Mouse (Mus musculus): Measurements from ENCODE around the gene Slc28a1. TPM values are rescaled to one million over a fixed set of nuclear protein-coding genes. Genes with fewer than 3 reads are reported as not detected.

Slc28a1 gene
- polyA plus RNA-seq, 1 experiment from 2014 or later = not detected

GRCm38 (mm10) chr7:81208944-81209343, 94.3 kb downstream of the Slc28a1 start:
- 17% methylated on average over 6 of the region's 6 CpGs for WGBS
- Histone ChIP-seq H3K36me3 (ENCODE audit: poor library complexity, severe bottlenecking) (no peaks in the 10 kb centered on the region), H3K4me1 (peaks cover 20% of the 10 kb centered on the region), H3K9me3 (replicated peaks) (no peaks in the 10 kb centered on the region), H3K27ac (no peak overlapping the region), H3K27me3 (peaks cover 48% of the 10 kb centered on the region), H3K4me3 (no peak overlapping the region), H3K4me2 (no peak overlapping the region), H3K9ac (no peak overlapping the region)
- ATAC-seq = no peak

- H3K27ac ChIP-seq = no peak overlapping the region
- H3K4me1 ChIP-seq = peaks cover 23% of the 10 kb centered on the region
- peaks cover 60% of the 10 kb centered on the region for H3K27me3 ChIP-seq
- WGBS = 44% methylated on average over 12 of the region's 12 CpGs
- no peak overlapping the region for H3K4me2 ChIP-seq
- no peak overlapping the region for H3K9ac ChIP-seq
- no peak for ATAC-seq
- no peaks in the 10 kb centered on the region for H3K9me3 ChIP-seq (replicated peaks)
- H3K4me3 ChIP-seq = no peak overlapping the region
- H3K36me3 ChIP-seq (ENCODE audit: poor library complexity, severe bottlenecking) = no peaks in the 10 kb centered on the region
These were observed 95.5 kb downstream of the Slc28a1 start for GRCm38 (mm10) chr7:81209979-81210685.

- H3K36me3 ChIP-seq (ENCODE audit: poor library complexity, severe bottlenecking) = no peaks in the 10 kb centered on the region
- H3K4me3 ChIP-seq = peak overlapping the region; percentile 42; the same call in 1 of the 2 replicates
- peak overlapping the region; percentile 64 for H3K4me2 ChIP-seq
- no peak overlapping the region for H3K9ac ChIP-seq
- peaks cover 76% of the 10 kb centered on the region for H3K27me3 ChIP-seq
- 3% methylated on average over 8 of the region's 8 CpGs for WGBS
- no peaks in the 10 kb centered on the region for H3K9me3 ChIP-seq (replicated peaks)
- no peak overlapping the region for H3K27ac ChIP-seq
- ATAC-seq = no peak
- H3K4me1 ChIP-seq = peaks cover 23% of the 10 kb centered on the region
These were observed 97.2 kb downstream of the Slc28a1 start for GRCm38 (mm10) chr7:81211760-81212159.

GRCm38 (mm10) chr7:81212261-81212681, 97.7 kb downstream of the Slc28a1 start:
- Histone ChIP-seq H3K36me3 (ENCODE audit: poor library complexity, severe bottlenecking) (no peaks in the 10 kb centered on the region), H3K9ac (peak overlapping the region; percentile 43; the same call in 1 of the 2 replicates), H3K4me2 (peak overlapping the region; percentile 64), H3K9me3 (replicated peaks) (no peaks in the 10 kb centered on the region), H3K27ac (no peak overlapping the region), H3K4me3 (peak overlapping the region; percentile 42), H3K4me1 (peaks cover 23% of the 10 kb centered on the region), H3K27me3 (peaks cover 78% of the 10 kb centered on the region)
- ATAC-seq = peak; percentile 38; the same call in 1 of the 2 replicates
- WGBS = under 1% methylated on average over 22 of the region's 22 CpGs

- ATAC-seq = peak; percentile 86
- Histone ChIP-seq H3K4me3 (peak overlapping the region; percentile 42), H3K4me1 (peaks cover 23% of the 10 kb centered on the region), H3K9ac (peak overlapping the region; percentile 43), H3K27ac (no peak overlapping the region), H3K4me2 (peak overlapping the region; percentile 64), H3K9me3 (replicated peaks) (no peaks in the 10 kb centered on the region), H3K27me3 (peaks cover 78% of the 10 kb centered on the region), H3K36me3 (ENCODE audit: poor library complexity, severe bottlenecking) (no peaks in the 10 kb centered on the region)
- under 1% methylated on average over 37 of the region's 57 CpGs for WGBS
These were observed 98.2 kb downstream of the Slc28a1 start for GRCm38 (mm10) chr7:81212697-81213346.

GRCm38 (mm10) chr7:81213347-81214152, 99.0 kb downstream of the Slc28a1 start, which contains the start of gene Pde8a:
Gene Pde8a, plus strand, starts transcription at chr7:81213596.
- H3K4me2 ChIP-seq = peak within 1 kb of the TSS; percentile 64
- H3K27ac ChIP-seq = no peak within 1 kb of the TSS
- H3K9ac ChIP-seq = peak within 1 kb of the TSS; percentile 43
- peaks cover 23% of the 10 kb centered on the region for H3K4me1 ChIP-seq
- no peaks in the 10 kb centered on the region for H3K9me3 ChIP-seq (replicated peaks)
- peak within 1 kb of the TSS; percentile 42 for H3K4me3 ChIP-seq
- peak; percentile 25; the same call in 1 of the 2 replicates for ATAC-seq
- H3K27me3 ChIP-seq = peaks cover 78% of the 10 kb centered on the region
- WGBS = 1% methylated on average over 108 of the region's 128 CpGs
- H3K36me3 ChIP-seq (ENCODE audit: poor library complexity, severe bottlenecking) = no peaks in the 10 kb centered on the region

GRCm38 (mm10) chr7:81214153-81214907, 99.7 kb downstream of the Slc28a1 start:
- H3K27me3 ChIP-seq = peaks cover 75% of the 10 kb centered on the region
- H3K9ac ChIP-seq = 0 out of 2 replicates have a peak overlapping the region, but pooled peaks have one; percentile 13
- no peaks in the 10 kb centered on the region for H3K9me3 ChIP-seq (replicated peaks)
- H3K4me3 ChIP-seq = peak overlapping the region; percentile 42
- 4% methylated on average over 37 of the region's 40 CpGs for WGBS
- no peaks in the 10 kb centered on the region for H3K36me3 ChIP-seq (ENCODE audit: poor library complexity, severe bottlenecking)
- peaks cover 23% of the 10 kb centered on the region for H3K4me1 ChIP-seq
- H3K27ac ChIP-seq = no peak overlapping the region
- peak overlapping the region; percentile 64 for H3K4me2 ChIP-seq
- ATAC-seq = no peak; the same call in 1 of the 2 replicates

- no peak overlapping the region for H3K9ac ChIP-seq
- no peak overlapping the region for H3K27ac ChIP-seq
- 89% methylated on average over 1 of the region's 1 CpGs for WGBS
- no peak for ATAC-seq
- H3K36me3 ChIP-seq (ENCODE audit: poor library complexity, severe bottlenecking) = no peaks in the 10 kb centered on the region
- no peaks in the 10 kb centered on the region for H3K9me3 ChIP-seq (replicated peaks)
- H3K4me2 ChIP-seq = no peak overlapping the region
- no peak overlapping the region for H3K4me3 ChIP-seq
- peaks cover 60% of the 10 kb centered on the region for H3K27me3 ChIP-seq
- peaks cover 23% of the 10 kb centered on the region for H3K4me1 ChIP-seq
These were observed 101.4 kb downstream of the Slc28a1 start for GRCm38 (mm10) chr7:81215950-81216349.

GRCm38 (mm10) chr7:81219321-81219720, 104.7 kb downstream of the Slc28a1 start:
- no peak for ATAC-seq
- H3K27ac ChIP-seq = no peak overlapping the region
- 74% methylated on average over 7 of the region's 7 CpGs for WGBS
- no peaks in the 10 kb centered on the region for H3K36me3 ChIP-seq (ENCODE audit: poor library complexity, severe bottlenecking)
- no peak overlapping the region for H3K4me2 ChIP-seq
- no peak overlapping the region for H3K9ac ChIP-seq
- no peak overlapping the region for H3K4me3 ChIP-seq
- peaks cover 26% of the 10 kb centered on the region for H3K27me3 ChIP-seq
- H3K4me1 ChIP-seq = no peaks in the 10 kb centered on the region
- H3K9me3 ChIP-seq (replicated peaks) = no peaks in the 10 kb centered on the region

All from forebrain, embryonic 13.5 days (tissue).